Mouse (Mus musculus) liver, postnatal 0 days (tissue): ENCODE measurements around the gene Bckdhb.

Experiments
- CTCF ChIP-seq: sonication (generic); IDR thresholded peaks from 2 replicates; pipeline ENCODE4 v1.5.1; 2016; ENCODE audit warnings: antibody characterized with exemption, low read depth
- EP300 ChIP-seq: IDR thresholded peaks from 2 replicates; pipeline ENCODE4 v1.6.1; 2016; ENCODE audit warnings: antibody characterized with exemption, low read depth, mild to moderate bottlenecking

GRCm38 (mm10) chr9:84112319-84112718 is 187.4 kb downstream of the Bckdhb start:
- TF ChIP-seq CTCF (no peak), EP300 (no peak)
